Mouse (Mus musculus): ENCODE data around the gene Ndrg3.

- TF ChIP-seq CTCF (IDR thresholded peaks at IDR 0.05; ENCODE audit: low read depth) (no peak), EP300 (optimal IDR thresholded peaks at IDR 0.05) (no peak)
Measured at GRCm38 (mm10) chr2:157007234-157007596, 15.4 kb upstream of the Ndrg3 start.

All from stomach, postnatal 0 days (tissue).